Mouse (Mus musculus): Measurements from ENCODE around the gene Tmem131l.

Tmem131l gene

DNA sequence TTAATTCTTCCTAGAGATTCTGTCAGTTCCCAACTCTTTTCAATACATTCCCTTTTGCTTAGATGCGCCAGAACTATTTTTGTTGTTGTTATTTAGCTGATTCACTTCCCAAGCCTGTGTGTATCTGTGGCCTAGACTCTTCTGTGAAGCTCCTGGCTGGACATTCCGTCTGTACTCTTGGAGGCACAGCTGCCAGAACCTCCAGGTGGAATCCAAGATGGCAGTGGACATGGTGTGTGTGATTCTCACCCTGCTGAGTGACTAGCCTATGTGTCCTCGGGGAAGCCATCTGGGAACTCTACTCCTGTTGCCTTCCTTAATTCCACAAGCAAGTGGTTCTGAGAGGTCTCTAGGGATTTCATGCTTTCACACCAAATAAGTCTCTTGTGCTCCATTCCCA lies 63.8 kb downstream of the Tmem131l start:
- no peak for DNase-seq

DNA sequence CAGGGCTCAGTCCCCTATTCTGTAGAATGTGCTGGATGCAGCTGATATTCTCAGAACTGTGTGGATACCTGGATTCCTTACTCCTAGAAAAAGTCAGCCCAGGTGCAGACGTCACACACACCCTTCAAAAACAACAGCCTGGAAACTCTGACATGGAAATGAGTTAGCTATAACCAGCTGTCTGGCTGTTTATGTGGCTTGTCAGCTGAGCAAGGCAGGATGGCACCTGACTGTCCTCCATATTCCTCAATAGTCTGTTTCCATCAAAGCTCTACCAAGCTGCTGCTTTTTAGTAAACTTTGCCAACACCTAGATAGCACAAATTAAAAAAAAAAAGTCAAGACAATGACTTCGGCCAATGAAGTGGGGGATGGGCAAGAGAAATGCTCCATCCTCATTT lies 66.6 kb downstream of the Tmem131l start:
- DNase-seq: no peak

DNA sequence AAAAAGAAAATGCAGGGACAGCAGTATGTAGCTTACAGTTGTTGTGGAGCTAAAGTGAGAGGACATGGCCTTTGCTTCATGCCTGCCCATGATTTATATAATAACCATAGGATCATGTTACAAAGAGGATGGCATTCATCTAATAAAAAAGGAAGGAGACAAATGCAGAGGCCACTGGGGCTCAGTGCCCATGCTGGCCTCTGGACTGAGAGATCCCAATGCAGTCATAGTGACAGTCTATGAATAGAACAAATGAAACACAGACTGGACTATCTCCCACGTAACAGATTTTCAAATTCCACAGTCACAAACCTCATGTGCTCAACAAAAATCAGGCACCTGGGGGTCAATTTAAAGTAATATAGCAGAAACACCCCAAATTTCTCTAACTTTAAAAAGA lies 69.3 kb downstream of the Tmem131l start:
- DNase-seq: no peak

DNA sequence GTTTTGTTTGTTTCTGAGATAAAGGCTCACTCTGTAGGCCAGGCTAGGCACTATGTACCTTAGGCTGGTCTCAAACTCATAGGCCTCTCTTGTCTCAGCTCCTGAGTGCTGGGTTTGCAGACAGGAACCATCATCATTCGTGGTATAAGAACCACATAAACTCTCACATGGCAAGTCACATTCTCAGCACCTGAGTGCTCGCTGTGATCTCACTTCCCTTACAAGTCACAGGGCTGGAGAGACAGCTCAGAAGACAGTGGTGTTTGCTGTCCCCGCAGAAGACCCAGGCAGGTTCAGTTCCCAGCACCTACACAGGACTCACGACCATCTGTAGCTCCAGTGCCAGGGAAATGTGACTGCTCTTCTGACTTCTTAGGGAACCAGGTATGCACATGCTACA lies 70.9 kb downstream of the Tmem131l start:
- no peak for DNase-seq

DNA sequence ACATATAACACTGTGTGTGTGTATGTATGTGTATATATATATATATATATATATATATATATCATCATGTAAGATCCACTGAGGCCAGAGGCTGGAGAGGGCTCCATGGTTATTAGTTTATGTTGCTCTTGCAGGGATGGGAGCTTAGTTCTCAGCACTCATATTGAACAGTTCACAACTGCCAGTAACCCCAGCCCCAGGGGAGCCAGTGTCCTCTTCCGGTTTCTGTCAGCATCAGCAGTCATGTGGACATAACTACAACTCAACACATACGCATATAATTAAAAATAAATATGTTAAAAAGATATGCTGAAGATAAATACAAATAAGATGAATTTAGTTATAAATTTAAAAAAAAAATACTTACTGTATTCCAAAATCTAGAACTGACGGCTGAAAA lies 72.2 kb downstream of the Tmem131l start:
- DNase-seq: no peak

DNA sequence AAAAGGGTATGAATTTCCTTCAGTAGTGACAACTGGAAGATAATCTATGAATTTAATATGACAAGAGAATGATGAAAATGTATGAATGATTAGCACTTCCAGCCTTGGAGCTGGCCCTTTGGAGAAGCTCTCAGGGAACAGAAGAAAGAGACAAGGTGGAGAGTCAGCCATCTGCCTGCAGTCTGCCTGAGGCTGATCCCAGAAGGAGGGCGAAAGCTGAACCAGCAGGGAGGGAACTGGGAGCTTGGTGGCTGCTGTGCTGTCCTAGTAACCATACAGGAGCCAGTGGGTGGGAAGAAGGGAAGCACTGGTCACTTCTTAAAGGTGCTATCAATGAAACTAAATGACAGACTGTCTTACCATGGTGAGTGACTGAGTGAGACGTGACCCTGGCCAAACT lies 74.6 kb downstream of the Tmem131l start:
- no peak for DNase-seq

DNA sequence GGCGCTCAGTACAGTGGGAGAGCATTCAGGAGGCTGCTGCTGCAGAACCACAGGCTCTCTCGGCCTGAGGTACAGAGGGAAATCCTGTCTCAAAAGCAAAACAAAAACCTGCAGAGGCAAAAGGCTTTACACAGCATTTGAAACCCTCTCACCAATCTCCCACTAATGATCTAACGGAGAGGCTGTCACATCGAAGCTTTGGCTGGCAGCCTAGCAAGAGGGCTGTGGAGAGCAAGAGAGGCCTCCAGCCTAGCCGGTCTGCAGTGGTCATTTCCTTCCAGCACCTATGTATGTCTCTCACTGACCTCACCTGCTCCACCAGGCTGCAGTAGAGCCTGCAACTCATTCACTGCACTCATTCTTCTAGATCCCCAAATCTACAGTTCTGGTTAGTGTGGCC lies 76.3 kb downstream of the Tmem131l start:
- DNase-seq: no peak

DNA sequence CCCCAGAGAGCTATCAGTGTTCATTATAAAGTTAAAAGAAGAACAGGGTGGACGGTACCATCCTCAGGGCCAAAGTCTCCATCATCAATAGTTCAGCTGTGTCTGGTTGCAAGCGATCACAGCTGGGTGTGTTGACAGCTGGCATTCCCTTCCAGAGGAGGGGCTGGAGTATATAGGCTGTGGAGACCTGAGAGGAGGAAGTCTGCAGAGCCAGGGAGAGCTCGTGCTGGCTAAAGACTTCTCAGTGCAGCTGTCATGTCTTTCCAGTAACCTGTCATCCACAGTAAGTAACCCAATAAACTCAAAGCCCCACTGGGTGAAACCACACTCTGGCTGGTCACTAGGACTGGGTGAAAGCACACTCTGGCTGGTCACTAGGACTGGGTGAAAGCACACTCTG lies 77.4 kb downstream of the Tmem131l start:
- DNase-seq: no peak

DNA sequence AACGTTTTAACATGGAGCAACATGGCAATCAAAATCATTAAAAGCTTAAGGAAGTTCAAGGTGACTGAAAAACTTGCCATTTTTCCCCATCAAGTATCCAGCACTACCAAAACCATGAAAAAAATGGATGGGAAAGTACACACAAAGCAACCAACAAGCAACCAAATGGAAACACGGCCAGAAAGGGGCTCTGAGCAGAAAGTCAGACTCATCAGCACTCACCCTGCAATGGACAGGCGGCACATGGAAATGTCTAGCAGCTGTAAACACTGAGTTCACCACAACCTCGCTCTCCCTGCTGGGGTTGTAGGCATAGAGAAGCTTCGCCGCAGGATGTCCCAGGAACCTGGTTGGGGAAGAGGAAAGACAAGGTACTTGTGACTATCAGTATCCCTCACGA lies 77.9 kb downstream of the Tmem131l start:
- no peak for DNase-seq

DNA sequence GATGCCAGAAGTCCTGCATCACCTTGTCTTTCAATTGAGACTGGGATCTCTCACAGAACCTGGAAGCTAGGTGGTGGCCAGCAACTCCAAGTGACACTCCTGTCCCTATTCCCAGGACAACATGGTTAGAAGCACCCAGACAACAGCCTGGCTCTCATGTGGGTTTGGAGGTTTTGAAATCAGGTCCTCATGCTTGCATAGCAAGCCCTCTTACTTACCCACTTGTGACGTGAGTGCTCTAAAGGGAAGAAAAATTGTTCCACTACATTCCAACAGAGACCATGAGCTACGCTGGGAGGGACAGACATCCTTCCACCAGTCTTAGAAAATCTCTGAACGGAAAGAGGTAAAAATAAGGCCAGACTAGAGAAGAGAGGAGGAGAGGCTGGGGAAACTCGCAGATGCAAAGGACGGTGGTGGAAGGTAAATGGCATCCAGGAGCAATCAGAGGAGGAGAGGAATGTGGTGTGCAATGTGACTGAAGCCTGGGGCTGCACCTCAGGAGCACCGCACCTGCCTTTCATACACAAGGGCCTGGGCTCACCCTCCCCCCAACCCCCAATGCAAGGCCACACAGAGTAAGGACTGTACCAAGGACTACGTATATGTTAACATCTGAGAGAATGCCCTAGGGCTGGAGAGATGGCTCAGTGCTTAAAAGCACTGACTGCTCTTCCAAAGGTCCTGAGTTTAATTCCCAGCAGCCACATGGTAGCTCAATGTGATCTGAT lies 80.9 kb downstream of the Tmem131l start:
- DNase-seq: no peak

DNA sequence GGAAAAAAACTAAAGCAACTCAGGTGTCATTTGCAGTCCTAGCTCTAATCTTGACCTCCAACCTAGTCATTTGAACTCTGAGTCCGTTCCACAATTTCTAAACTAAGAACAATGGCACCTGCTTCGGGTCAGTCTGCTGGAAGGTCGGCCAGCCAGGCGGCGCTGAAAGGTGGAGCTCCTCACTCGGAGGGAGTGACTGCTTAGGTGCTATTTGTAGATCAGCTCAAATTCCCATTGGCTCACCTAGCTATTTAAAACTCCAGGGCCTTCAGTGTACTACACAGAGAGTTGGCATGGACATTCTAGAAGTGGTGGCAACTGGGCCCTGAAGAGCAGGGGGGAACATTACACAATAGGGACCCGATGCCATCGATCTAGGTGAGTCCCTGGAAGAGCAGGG lies 86.1 kb downstream of the Tmem131l start:
- DNase-seq: no peak

DNA sequence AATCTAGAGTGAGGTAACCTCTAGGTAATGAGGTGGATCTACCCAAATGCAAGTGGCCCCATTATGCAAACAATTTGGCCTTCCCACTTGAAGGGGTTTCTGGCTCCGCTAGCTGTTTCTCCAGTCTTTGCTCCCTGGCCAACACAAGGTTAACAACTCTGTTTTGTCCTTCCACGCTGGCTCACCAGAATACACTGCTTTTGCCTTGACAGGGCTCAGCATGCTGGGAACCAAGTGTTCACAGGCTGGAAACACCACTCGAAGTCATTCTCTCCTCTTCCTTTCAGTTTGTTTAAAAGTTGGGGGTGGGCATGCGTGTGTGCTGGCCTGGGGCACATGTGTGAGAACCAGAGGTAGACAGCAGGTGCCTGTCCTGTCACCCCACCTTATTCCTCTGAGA lies 91.2 kb downstream of the Tmem131l start:
- DNase-seq: no peak

DNA sequence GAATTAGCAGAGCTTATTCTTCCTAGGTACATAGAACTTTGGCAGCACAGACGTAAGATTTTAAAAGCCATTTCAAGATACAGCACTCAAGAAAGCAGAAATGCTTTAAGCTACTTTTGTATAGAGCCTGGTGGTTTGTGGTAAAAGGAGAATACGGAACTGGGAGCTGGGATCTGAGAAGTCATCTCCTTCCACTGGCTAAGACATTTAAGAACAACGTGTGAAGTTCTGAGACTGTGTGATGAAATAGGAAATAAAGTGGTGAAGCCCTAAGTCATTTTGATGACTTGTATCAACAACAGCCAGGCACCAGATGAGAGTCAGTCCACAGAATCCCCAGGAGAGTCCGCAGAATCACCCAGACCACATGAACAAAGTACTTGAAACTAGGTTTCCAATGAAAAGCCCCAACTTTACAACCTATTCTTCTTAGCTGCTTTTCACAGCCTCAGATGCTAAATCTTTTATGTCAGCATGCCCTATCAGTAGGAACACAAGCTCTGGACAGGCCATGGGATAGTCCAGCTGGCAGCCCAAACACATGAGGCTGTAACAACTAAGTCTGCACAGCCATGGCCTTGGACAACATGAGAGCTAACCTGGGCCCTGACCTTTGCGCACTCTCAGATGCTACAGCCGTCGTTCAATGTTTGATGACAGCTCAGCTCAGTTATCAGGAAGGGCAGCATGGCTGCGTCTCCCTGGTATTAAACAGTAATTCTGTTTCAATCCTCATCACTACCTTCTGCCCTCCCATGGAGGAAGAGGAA lies 92.3 kb downstream of the Tmem131l start:
- no peak for DNase-seq

DNA sequence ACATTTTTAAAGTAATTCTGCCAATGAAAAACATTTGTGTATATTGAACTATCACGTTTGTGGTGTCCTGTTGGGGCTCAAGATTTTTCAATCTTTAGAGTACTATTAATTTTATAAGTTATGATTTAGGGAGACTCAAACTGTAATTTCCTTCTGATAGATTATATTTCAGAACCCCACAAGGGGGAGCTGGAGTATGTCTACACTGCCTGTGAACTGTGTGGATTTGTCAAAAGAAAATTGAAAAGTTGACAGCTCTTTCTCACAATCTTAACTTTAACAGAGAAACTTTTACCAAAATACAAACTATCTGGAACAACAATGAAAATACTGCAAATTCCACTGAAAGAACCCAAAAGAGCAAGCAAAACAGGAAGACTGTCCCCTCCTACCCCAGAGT lies 93.1 kb downstream of the Tmem131l start:
- DNase-seq: no peak

DNA sequence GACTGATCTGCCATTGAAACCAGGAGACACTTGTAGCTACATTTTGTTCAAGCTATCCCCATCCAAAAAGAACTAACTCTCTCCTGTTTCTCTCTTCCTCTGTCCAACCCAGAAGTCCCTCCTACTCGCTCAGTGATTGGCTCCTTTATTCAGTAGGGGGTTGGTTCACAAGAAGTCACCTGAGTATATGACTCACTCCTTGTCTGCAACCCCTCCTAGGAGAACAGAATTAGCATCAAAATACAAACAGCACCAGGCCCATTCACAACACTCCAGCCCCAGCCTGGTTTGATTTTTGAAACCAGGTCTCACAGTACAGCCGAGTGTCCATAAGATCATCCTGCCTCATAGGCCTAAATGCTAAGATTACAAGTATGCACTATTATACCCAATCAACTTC lies 96.3 kb downstream of the Tmem131l start:
- DNase-seq: no peak

DNA sequence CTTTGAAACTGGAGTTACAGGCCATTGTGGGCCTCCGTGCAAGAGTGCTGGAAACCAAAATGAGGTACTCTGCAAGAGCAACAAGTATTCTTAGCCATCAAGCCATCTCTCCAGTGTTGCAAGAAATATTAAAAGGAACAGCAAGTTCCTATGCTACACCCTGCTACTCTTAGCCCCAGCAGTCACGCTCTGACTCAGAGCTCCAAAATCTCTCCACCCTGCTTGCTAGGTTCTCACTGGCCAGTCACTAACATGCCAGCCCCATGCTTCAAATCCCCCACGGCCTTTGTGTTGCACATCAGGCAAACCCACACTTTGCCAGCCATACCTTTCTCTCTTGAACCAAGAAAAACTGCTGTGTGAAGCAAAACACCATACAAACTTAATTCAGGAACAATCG lies 96.8 kb downstream of the Tmem131l start:
- no peak for DNase-seq

DNA sequence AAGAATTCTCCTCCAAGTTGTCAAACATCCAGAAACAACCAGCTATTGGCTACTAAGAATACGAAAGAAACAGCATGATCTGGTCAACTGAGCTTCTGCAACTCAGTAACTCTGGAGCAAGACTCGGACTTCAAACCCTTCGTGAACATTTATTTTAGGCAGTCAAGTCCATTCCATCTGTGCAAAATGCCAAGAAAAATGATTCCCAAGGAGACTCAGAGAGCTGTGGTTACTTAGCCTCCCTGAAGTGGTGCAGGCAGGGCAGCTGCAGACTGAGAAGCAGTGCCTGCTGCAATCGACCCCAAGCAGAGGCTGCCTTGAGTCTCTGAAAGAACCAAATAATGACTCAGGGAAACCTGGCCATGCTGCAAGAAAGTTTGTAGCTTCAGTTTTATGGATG lies 98.1 kb downstream of the Tmem131l start:
- no peak for DNase-seq

DNA sequence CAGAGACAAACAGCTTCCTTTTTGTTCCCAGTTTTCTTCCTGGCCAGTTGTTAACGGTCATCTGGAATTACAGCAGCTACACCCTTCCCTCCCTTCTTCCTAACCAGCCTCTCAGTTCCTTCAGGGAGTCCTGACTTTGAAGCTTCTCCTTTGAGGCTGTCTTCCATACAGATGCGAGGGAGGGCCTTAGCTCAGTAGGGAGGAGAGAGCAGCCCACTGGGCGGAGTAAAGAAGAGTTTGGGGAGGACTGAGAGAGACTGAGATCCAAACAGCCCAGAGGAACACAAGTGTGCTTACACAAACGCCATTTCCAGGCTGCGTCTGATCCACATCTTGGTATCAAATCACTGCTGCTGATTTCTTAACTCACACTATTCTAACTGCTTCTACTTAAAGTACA lies 101.1 kb downstream of the Tmem131l start:
- no peak for DNase-seq

DNA sequence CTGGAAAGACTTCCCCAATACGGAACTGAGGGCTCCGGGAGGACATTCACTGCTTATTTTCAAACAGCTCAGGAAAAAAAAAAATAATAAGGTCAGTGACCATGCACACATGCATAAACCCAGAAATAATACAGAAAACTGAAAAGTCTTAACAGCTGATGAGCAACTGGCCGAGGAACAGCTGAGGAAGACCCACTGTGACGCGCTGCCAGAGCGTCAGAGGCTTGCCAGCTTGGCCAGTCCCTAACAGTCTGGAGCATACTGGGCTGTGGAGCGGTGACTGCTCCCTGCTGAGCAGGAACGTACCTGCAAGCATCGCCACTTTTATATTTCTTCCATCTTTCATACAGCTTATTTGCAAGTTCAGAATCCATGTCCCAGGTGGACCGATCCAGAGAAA lies 105.5 kb downstream of the Tmem131l start:
- no peak for DNase-seq

DNA sequence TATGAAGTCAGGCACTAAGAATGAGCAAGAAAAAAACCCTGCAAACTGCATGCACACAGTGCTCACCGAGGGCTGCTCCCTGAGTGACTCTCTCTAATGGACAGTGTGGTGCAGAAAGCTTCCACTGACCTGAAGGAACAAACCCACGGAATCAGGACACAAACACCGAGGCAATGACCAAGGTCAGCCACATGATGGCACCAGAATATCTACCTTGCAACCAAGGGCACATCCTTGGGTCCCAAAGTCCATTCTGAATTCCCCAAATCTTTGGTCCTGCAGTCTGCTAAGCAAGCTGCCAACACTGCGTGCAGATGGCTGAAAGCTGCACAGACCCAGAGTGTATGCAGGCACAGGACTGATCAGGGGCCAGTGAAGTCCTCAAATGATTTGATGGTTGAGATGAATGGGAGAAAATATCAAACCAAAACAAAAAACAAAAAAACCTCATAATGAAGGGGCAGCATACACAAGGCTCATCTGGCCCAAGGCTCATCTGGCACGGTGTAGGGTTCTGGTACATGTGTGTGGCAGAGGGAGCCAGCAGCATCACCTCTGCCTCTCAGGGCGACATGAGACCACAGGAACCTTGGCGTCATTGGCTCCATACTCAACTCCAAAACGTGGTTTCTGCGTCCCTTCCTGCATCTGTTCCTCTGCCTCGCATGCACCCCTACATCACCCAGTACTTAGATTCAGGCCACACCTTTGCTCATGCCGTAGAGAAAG lies 124.0 kb downstream of the Tmem131l start:
- no peak for DNase-seq

DNA sequence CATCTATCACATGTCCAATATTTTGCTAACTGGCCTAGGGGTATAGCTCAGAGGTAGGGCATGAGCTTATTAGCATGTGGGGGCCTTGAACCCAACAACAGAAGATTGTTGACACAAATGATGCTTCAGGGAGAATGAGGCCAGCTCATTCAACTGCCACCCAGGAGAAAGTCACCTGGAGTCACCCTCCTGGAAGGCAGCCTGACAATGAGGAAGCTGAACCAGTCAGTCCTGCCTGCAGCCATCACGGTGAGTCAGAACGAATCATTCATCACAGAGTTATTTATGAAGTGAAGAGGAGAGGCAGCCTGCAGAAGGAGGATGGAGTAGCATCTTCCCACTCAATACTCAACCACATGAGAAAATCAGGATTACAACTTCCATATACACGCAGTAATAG lies 124.9 kb downstream of the Tmem131l start:
- no peak for DNase-seq

DNA sequence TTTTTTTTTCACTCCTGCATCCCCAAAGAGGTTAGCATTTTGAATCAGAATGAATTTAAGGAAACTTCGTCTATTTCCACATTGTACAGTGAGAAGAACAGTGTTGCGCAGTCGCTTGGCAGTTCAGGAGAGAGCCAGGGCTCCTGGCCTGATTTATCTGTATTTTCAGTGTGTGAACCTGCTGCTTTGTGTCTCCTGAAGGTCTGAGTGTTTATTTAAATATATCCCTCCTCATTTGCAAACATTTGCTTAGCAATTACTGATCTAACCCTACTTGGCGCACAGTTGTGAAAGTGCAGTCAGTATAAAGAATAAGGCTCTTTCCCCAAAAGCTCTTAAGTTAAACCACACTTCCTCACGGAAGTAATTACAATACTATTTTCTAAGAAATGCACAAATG lies 129.3 kb downstream of the Tmem131l start:
- no peak for DNase-seq

DNA sequence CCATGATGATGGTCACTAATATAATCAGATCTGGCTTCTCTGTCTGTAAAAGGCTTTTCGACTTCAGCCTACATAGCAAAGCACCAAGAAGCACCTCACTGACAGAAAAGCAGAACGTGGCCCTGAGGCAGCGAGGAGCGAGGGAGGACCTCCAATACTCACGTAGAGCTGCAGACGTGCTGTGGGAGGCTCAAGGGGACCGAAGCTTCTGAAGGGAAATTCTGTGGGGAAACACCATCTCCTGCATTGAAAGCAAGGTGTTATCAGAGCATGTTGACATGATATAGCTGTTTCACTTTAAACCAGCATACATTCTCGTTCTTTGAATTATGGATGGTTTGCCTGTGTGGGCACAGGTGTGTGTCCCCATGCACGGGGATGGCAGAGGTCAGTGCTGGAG lies 133.8 kb downstream of the Tmem131l start:
- no peak for DNase-seq

DNA sequence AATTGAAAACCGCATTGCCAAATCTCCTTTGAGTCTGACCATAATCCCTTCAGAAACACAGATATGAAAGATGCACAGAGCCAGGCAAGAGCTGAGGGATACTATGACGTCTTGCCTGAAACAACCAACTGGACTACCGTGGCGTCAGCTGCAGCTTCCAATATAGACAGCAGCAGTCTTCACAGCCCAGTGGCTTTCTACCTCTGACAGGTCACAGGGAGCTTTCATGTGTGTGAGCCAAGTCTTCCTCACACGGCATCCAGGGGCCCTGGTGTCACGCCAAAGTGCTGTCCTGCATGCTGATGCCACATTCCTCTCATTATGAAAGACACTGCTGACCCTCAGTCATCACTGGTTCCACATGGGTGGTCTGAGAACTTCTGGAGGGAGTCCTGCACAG lies 134.8 kb downstream of the Tmem131l start:
- DNase-seq: no peak
